Mouse (Mus musculus) olfactory bulb, adult 2 months (tissue): ENCODE measurements around the gene Dohh. TPM values are rescaled to one million over a fixed set of nuclear protein-coding genes. Genes with fewer than 3 reads are reported as not detected.

Experiments
- H3K27ac ChIP-seq: fragments of 200-500 bp; 2 replicates; pipeline ENCODE4 v1.5.1; 2012; ENCODE audit warnings: low read depth, low read length; ENCODE audit not compliant: insufficient read depth
- H3K4me1 ChIP-seq: fragments of 200-500 bp; 2 replicates; pipeline ENCODE4 v1.6.1; 2012; ENCODE audit warnings: low read length; ENCODE audit not compliant: control insufficient read depth, insufficient read depth
- H3K4me3 ChIP-seq: fragments of 200-500 bp; 2 replicates; pipeline ENCODE4 v1.5.1; 2012; ENCODE audit warnings: mild to moderate bottlenecking, low read depth, low read length, moderate library complexity; ENCODE audit not compliant: insufficient read depth
- CTCF ChIP-seq: fragments of 200-500 bp; IDR thresholded peaks from 2 replicates; pipeline ENCODE4 v1.5.1; 2012; ENCODE audit warnings: low read depth, mild to moderate bottlenecking, low read length, moderate library complexity; ENCODE audit not compliant: insufficient read depth
- POLR2A ChIP-seq: fragments of 200-500 bp; IDR thresholded peaks from 2 replicates; pipeline ENCODE4 v1.6.1; 2012; ENCODE audit warnings: mild to moderate bottlenecking, low read depth, low read length, moderate library complexity; ENCODE audit not compliant: insufficient read depth
- WGBS: fragments of 180-500 bp; shearing (Covaris S2); methylation state at CpG from one replicate; pipeline ENCODE4 v1.1.7; 2018; 5-methylcytosine and 5-hydroxymethylcytosine counted together
- polyA plus RNA-seq: library from polyadenylated mRNA; stranded (reverse); fragments of >200 nt; gene quantifications from 2 replicates; pipeline ENCODE4 v1.2.4, GENCODE M21; 2012; ENCODE audit warnings: low replicate concordance; ENCODE audit not compliant: missing spikeins, insufficient read depth, insufficient read length

Dohh gene
- polyA plus RNA-seq, 1 experiment = not detected

DNA sequence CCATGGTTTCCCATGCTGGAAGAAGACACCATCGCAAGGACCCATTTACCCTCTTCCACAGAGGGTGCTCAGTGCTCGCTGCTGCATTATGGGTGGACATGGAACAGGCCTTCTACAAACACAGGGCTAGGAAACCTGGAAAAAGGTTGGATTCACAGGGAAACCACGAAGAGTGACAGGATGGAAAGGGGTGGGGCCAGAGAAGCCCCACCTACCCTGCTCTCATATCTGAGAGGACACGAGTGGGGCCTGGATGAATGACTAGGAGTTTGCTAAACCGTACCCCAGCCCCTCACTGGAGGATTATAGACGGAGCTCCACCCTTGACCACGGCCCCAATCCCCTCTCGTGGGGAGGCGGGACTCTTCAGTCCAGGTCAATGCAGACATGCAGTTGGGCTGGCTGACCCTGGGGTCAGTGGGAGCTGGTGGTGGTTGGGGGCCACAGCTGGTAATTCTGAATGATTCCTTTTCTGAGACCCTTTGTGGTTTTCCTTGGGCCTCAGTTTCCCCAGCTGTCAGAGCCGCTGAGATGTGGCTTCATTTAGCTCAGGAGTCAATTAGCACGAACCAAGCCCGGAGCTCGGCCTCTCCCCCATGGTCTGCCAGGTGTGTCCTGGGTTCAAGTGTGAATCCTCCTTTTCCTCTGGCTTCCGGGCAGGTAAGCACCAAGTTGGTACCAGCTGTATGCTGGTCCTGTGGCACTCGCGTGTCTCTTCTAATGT lies 28.5 kb downstream of the Dohh start:
- Histone ChIP-seq H3K4me3 (no peak overlapping the region), H3K4me1 (peaks cover 98% of the 10 kb centered on the region), H3K27ac (peak overlapping the region; percentile 88)
- WGBS = 77% methylated on average over 16 of the region's 16 CpGs
- TF ChIP-seq CTCF = no peak

DNA sequence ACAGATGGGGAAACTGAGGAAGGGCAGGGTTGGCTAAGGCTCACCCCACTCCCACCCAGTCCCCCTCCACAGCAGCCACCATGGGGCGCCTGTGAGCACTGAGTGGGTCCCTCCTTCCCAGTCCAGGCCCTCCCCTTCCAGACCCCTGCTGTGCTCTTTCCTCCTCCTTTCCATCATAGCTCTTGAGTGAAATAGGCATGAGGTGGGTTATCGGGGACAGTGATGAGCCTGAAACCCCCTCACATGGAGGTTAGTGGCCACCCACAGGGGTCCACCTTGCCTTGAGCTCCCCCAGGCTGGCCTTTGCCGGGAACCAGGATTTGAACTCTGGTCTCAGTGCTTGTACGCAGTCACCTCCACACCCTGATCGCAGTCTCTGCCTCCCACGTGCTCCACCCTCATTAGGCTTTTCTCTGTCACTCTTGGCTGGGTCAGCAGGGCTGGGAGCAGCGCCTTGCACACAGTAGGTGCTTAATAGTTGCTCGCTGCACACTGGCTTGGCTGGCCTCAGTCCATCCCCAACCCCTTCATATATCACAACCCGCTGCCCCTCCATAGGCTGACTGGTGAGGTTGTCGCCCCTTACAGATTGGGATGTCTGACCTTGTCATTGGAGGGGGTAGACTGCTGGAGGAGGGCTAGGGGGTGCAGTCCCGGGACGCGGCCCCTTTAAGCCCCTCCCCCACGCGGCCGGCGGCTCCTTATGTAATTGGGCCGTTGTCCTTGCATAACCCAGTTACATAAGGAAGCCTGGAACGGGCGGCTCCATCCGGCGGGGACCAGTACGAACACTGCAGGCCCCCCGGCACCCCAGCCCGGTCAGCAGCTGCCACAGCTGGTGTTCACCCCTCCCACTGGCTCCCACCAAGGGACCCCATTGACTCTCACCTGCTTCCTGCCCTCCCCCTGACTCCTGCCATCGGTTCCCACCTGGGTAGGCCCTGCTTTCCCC lies 29.4 kb downstream of the Dohh start:
- TF ChIP-seq POLR2A = no peak
- no peak for TF ChIP-seq CTCF
- H3K27ac ChIP-seq = peak overlapping the region; percentile 91
- H3K4me1 ChIP-seq = peaks cover 97% of the 10 kb centered on the region
- WGBS = 22% methylated on average over 26 of the region's 26 CpGs
- peak overlapping the region; percentile 24 for H3K4me3 ChIP-seq

DNA sequence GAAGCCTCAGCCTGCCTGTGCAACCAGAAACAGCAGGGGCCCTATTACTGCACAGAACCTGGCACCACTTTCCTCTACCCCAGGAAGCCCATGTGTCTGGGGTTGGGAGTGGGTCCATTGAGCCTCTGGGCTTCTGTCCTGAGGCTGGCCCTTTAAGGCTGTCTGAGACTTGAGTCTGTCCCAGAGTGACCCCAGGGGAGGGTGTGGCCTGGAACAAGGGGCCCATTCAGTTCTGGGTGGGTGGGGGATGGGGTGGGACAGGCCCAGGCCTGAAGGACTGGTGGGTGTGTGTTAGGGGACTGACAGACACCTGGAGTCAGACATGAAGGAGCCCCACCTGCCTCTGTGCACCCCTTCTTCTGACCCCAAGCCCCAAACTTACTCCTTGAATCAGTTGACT lies 30.5 kb downstream of the Dohh start:
- TF ChIP-seq POLR2A = no peak
- no peak for TF ChIP-seq CTCF
- peaks cover 96% of the 10 kb centered on the region for H3K4me1 ChIP-seq
- H3K27ac ChIP-seq = peak overlapping the region; percentile 91
- no peak overlapping the region for H3K4me3 ChIP-seq

DNA sequence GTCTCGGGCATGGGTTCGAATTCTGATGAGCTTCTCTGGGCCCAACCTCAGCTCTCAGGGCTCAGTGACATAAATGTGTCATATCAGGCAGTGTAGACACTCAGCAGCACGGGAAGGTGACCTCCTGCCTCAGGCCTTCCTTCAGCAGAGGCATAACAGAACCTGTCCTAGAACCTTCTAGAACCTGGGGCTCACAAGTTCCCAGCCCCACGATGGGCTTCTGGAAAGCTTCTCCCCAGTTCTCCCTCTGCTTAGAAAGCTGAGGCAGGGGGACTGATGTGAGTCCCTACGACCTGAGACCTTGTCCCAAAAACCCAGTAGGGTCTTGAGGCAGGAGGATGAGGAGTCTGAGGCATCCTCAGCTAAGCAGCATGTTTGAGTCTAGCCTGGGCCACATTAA lies 30.9 kb downstream of the Dohh start:
- Histone ChIP-seq H3K4me3 (no peak overlapping the region), H3K4me1 (peaks cover 96% of the 10 kb centered on the region), H3K27ac (peak overlapping the region; percentile 75)
- 77% methylated on average over 5 of the region's 5 CpGs for WGBS
- TF ChIP-seq CTCF (no peak), POLR2A (no peak)

DNA sequence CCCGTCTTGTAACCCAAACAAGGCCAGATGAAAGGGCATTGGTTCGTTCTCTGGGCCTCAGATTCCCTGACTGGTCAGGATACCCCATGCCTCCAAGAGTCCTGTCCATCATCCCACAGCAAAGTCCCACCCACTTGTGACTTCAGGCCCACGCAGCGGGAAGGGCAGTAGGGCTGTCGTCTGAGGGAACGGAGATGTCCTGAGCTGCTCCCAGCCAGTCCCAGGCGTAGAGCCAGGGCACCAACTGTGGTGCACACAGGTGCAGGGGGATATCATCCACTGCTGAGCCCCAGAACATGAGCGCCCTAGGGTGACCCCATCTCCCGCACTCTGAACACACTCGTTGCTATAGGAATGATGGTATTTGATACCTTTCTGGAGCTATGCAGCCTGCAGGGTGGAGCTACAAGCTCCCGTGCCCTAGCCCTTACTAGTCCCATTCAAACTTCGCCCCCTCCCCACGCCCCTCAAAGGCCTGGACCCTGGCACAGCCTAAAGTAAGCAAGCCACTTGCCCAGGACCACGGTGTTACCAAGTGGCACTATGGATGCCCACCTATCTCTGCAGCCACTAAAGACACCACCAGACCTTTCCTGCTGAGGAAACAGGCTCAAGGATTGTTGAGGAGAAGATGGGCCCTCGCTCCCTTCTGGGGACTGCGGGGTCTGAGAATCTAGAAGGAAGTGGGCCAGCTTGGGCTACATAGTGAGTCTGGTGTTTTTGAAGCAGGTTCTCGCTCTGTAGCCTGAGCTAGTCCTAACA lies 31.5 kb downstream of the Dohh start:
- Histone ChIP-seq H3K4me1 (peaks cover 97% of the 10 kb centered on the region), H3K27ac (peak overlapping the region; percentile 75), H3K4me3 (no peak overlapping the region)
- WGBS = 66% methylated on average over 17 of the region's 17 CpGs
- TF ChIP-seq CTCF (no peak), POLR2A (no peak)

DNA sequence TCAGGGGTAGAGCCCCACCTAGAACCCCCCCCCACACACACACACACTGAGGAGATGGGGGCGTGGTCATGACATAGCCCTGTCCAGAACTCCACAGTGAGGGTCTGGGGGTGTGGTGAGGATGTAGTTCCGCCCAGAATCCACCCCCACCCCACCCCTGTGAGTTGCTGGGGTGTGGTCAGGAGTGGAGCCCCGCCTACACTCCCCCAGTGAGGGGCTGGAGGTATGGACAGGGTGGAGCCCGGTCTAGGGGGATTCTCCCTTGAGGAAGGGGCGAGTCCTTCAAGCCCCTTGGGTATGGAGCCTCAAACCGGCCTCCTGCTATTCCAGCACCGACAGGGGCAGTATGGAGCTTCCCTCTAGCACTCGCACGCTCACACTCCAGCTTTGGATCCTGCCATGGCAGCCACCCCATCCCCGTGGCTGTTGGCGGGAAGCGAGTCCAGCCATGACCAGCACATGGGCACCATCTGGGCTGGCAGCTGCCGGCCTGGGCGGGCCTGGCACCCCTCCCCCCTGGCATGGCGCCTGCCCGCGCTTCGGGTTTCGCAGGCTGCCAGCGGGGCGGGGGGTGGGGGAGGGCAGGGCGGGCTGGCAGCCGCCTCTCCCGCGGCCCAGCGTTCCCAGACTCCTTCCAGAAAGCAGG lies 32.5 kb downstream of the Dohh start:
- H3K4me1 ChIP-seq = peaks cover 95% of the 10 kb centered on the region
- peak overlapping the region; percentile 43 for H3K4me3 ChIP-seq
- H3K27ac ChIP-seq = peak overlapping the region; percentile 80
- TF ChIP-seq POLR2A = no peak
- peak; percentile 47; the same call in 1 of the 2 replicates for TF ChIP-seq CTCF
- 2% methylated on average over 26 of the region's 26 CpGs for WGBS

DNA sequence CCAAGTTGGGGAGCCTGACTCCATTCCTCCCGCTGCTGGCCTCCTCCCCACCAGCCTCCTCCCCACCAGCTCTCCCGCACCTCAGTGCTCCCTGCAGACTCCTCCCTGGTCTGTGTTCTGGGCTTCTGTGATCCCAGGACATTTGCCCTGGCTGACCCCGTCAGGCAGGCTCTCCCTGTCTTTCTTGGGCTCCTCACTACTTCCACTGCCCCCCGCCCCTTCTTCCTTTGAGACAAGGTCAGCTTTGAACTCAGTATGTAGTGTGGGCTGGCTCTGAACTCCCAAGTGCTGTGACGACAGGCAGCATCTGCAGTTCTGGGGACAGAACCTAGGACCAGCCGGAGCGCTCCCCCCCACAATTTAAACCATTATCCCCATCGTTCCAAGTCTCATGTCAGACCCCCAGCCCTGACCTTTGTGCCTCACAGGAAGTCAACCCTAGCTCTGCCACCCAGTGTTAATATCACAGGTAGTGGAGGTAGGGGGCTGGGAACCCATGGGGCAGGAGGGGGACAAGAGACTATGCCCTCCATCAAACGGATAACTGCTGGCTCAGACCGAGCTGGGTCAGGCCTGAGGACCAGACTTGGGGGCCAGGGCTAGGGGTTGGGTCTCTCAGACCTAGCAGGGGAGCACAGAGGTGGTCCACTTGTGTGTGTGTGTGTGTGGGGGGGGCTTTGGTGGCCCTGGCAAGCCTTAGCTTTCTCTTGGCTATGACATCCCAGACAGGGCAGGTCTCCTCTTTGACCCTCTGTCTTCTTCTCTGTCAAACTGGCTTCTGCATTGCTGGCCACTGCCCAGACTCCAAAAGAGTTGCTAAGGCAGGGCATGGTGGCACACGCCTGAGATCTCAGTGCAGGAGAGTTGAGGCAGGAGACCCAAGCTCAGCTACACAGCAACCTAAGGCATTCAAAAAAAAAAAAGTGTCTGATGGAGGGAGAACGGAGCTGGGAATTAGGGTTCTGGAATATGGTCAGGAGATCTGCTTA lies 33.3 kb downstream of the Dohh start:
- H3K27ac ChIP-seq = peak overlapping the region; percentile 80
- WGBS = 39% methylated on average over 12 of the region's 12 CpGs
- peaks cover 92% of the 10 kb centered on the region for H3K4me1 ChIP-seq
- no peak overlapping the region for H3K4me3 ChIP-seq
- TF ChIP-seq CTCF = no peak
- 0 out of 2 replicates have a peak, but pooled peaks have one; percentile 24 for TF ChIP-seq POLR2A
